Mouse (Mus musculus) ovary, postnatal 36 days (tissue): Measurements from ENCODE around the gene Limk1.
"Not testable (repeated sequence)": the region's sequence is repeated elsewhere in the genome, so short reads cannot be mapped to it uniquely, and the experiment has no call there.

Experiments
- DNase-seq: peaks from one replicate; pipeline ENCODE4 v3.0.0; 2022; ENCODE audit warnings: low spot score, mixed read lengths

The Limk1 gene

GRCm38 (mm10) chr5:134677491-134677890, 10.9 kb downstream of the Limk1 start:
- DNase-seq = no peak

GRCm38 (mm10) chr5:134675956-134676759, 12.2 kb downstream of the Limk1 start:
- peak; percentile 75 for DNase-seq

- no peak for DNase-seq
Measured at GRCm38 (mm10) chr5:134674977-134675376, 13.4 kb downstream of the Limk1 start.

- DNase-seq = no peak
Measured at GRCm38 (mm10) chr5:134672611-134673010, 15.8 kb downstream of the Limk1 start.

- DNase-seq = no peak
Measured at GRCm38 (mm10) chr5:134672198-134672516, 16.2 kb downstream of the Limk1 start.

- DNase-seq = no peak
Measured at GRCm38 (mm10) chr5:134671335-134672197, 16.8 kb downstream of the Limk1 start.

GRCm38 (mm10) chr5:134669001-134669708, 19.2 kb downstream of the Limk1 start:
- DNase-seq = no peak

- no peak for DNase-seq
Measured at GRCm38 (mm10) chr5:134668495-134668894, 19.9 kb downstream of the Limk1 start.

- no peak for DNase-seq
Measured at GRCm38 (mm10) chr5:134656708-134657107, 31.7 kb downstream of the Limk1 start.

- DNase-seq = no peak
Measured at GRCm38 (mm10) chr5:134652015-134652414, 36.4 kb downstream of the Limk1 start.

GRCm38 (mm10) chr5:134650926-134651325, 37.5 kb downstream of the Limk1 start:
- DNase-seq = peak; percentile 39

GRCm38 (mm10) chr5:134648976-134649375, 39.4 kb downstream of the Limk1 start:
- DNase-seq = not testable (repeated sequence)

- no peak for DNase-seq
Measured at GRCm38 (mm10) chr5:134647394-134647793, 41.0 kb downstream of the Limk1 start.

GRCm38 (mm10) chr5:134646461-134646860, 41.9 kb downstream of the Limk1 start:
- no peak for DNase-seq

GRCm38 (mm10) chr5:134644643-134645118, 43.7 kb downstream of the Limk1 start:
- no peak for DNase-seq

- DNase-seq = no peak
Measured at GRCm38 (mm10) chr5:134644121-134644520, 44.3 kb downstream of the Limk1 start.

- DNase-seq = no peak
Measured at GRCm38 (mm10) chr5:134640371-134640770, 48.0 kb downstream of the Limk1 start.

- DNase-seq = peak; percentile 99
Measured at GRCm38 (mm10) chr5:134639269-134639682, 49.1 kb downstream of the Limk1 start, which contains the start of gene Eif4h. Gene Eif4h (minus strand): TSS chr5:134639490.

GRCm38 (mm10) chr5:134638461-134639268, 49.7 kb downstream of the Limk1 start:
- no peak for DNase-seq

GRCm38 (mm10) chr5:134637820-134638367, 50.5 kb downstream of the Limk1 start:
- no peak for DNase-seq

- no peak for DNase-seq
Measured at GRCm38 (mm10) chr5:134632841-134633240, 55.6 kb downstream of the Limk1 start.
